Mouse (Mus musculus) hindbrain, embryonic 16.5 days (tissue): ENCODE data around the gene Polrmt. TPM values are rescaled to one million over a fixed set of nuclear protein-coding genes. Genes with fewer than 3 reads are reported as not detected.

Source experiments
- ATAC-seq: fragments of 200-750 bp; cut with Nextera tagmentation; 2 replicates; pipeline ENCODE4 v1.8.0; 2017; ENCODE audit warnings: moderate TSS enrichment, moderate library complexity
- H3K27ac ChIP-seq: fragments of 300-500 bp; sonication (generic); 2 replicates; pipeline ENCODE4 v1.5.1; 2014; ENCODE audit warnings: low read depth, mild to moderate bottlenecking, control low read depth, low read length, moderate library complexity
- H3K27me3 ChIP-seq: fragments of 300-500 bp; sonication (generic); replicated peaks from 2 replicates; pipeline ENCODE4 v1.6.1; 2014; ENCODE audit warnings: low read length; ENCODE audit not compliant: control insufficient read depth, insufficient read depth
- H3K36me3 ChIP-seq: fragments of 300-500 bp; sonication (generic); 2 replicates; pipeline ENCODE4 v1.6.1; 2014; ENCODE audit warnings: mild to moderate bottlenecking, low read length, moderate library complexity, mixed read lengths; ENCODE audit not compliant: control insufficient read depth, insufficient read depth
- H3K4me1 ChIP-seq: fragments of 300-500 bp; sonication (generic); 2 replicates; pipeline ENCODE4 v1.6.1; 2014; ENCODE audit warnings: low read depth, low read length; ENCODE audit not compliant: control insufficient read depth, insufficient read depth
- H3K4me2 ChIP-seq: fragments of 300-500 bp; sonication (generic); 2 replicates; pipeline ENCODE4 v1.6.1; 2014; ENCODE audit warnings: mild to moderate bottlenecking, low read length, control low read depth, moderate library complexity
- H3K4me3 ChIP-seq: fragments of 300-500 bp; sonication (generic); 2 replicates; pipeline ENCODE4 v1.5.1; 2014; ENCODE audit warnings: mild to moderate bottlenecking, low read length, control low read depth, moderate library complexity
- H3K9ac ChIP-seq: fragments of 300-500 bp; sonication (generic); 2 replicates; pipeline ENCODE4 v1.6.1; 2014; ENCODE audit warnings: low read depth, mild to moderate bottlenecking, control low read depth, low read length, moderate library complexity
- H3K9me3 ChIP-seq: fragments of 300-500 bp; sonication (generic); 2 replicates; pipeline ENCODE4 v1.6.1; 2014; ENCODE audit warnings: mild to moderate bottlenecking, low read length, moderate library complexity; ENCODE audit not compliant: control insufficient read depth
- WGBS: fragments of 180-500 bp; shearing (Covaris S2); extraction: QIAGEN DNeasy Blood & Tissue Kit; methylation state at CpG from one replicate; pipeline ENCODE4 v1.1.7; 2014; 5-methylcytosine and 5-hydroxymethylcytosine counted together
- polyA plus RNA-seq: library from polyadenylated mRNA; unstranded; fragments of >200 nt; fragmentation: Nextera tagmentation; extraction: Ambion mirVana; gene quantifications from 2 replicates; pipeline ENCODE4 v1.2.1, GENCODE M21; 2015

Gene Polrmt
- polyA plus RNA-seq, 1 experiment from 2014 or later: 37.1 TPM

GRCm38 (mm10) chr10:79754856-79755516 lies 8.6 kb upstream of the Polrmt start, which contains the start of gene Fgf22:
Fgf22 (plus strand) TSS chr10:79755076.
- ATAC-seq: peak; percentile 84
- Histone ChIP-seq H3K36me3 (peaks cover 30% of the 10 kb centered on the region), H3K27ac (no peak within 1 kb of the TSS), H3K4me3 (peak within 1 kb of the TSS; percentile 52), H3K9me3 (no peaks in the 10 kb centered on the region), H3K4me1 (peaks cover 10% of the 10 kb centered on the region), H3K4me2 (peak within 1 kb of the TSS; percentile 88), H3K27me3 (no peaks in the 10 kb centered on the region), H3K9ac (peak within 1 kb of the TSS; percentile 65)
- 1% methylated on average over 29 of the region's 36 CpGs for WGBS

- Histone ChIP-seq H3K9me3 (no peaks in the 10 kb centered on the region), H3K4me3 (no peak overlapping the region), H3K4me2 (no peak overlapping the region), H3K36me3 (peaks cover 1% of the 10 kb centered on the region; the same call in 1 of the 2 replicates), H3K9ac (no peak overlapping the region), H3K27me3 (no peaks in the 10 kb centered on the region), H3K27ac (no peak overlapping the region), H3K4me1 (peaks cover 9% of the 10 kb centered on the region)
- 78% methylated on average over 6 of the region's 6 CpGs for WGBS
- ATAC-seq: no peak
Observed at GRCm38 (mm10) chr10:79748496-79748895, 2.1 kb upstream of the Polrmt start.

GRCm38 (mm10) chr10:79746774-79747151 lies 382 bp upstream of the Polrmt start:
- peaks cover 17% of the 10 kb centered on the region for H3K36me3 ChIP-seq
- no peaks in the 10 kb centered on the region for H3K27me3 ChIP-seq
- peaks cover 9% of the 10 kb centered on the region for H3K4me1 ChIP-seq
- WGBS: 26% methylated on average over 6 of the region's 6 CpGs
- peak overlapping the region; percentile 67 for H3K4me2 ChIP-seq
- H3K4me3 ChIP-seq: peak overlapping the region; percentile 30
- H3K9ac ChIP-seq: peak overlapping the region; percentile 48; the same call in 1 of the 2 replicates
- no peaks in the 10 kb centered on the region for H3K9me3 ChIP-seq
- H3K27ac ChIP-seq: no peak overlapping the region
- ATAC-seq: peak; percentile 61

- WGBS: 94% methylated on average over 3 of the region's 3 CpGs
- H3K4me1 ChIP-seq: peaks cover 9% of the 10 kb centered on the region
- H3K9ac ChIP-seq: no peak overlapping the region
- peak overlapping the region; percentile 67 for H3K4me2 ChIP-seq
- H3K36me3 ChIP-seq: peaks cover 30% of the 10 kb centered on the region
- no peaks in the 10 kb centered on the region for H3K27me3 ChIP-seq
- H3K4me3 ChIP-seq: peak overlapping the region; percentile 66; the same call in 1 of the 2 replicates
- H3K9me3 ChIP-seq: peaks cover 7% of the 10 kb centered on the region; the same call in 1 of the 2 replicates
- no peak overlapping the region for H3K27ac ChIP-seq
- ATAC-seq: no peak
Observed at GRCm38 (mm10) chr10:79745411-79745810, 970 bp downstream of the Polrmt start.

- H3K27ac ChIP-seq: no peak overlapping the region
- peaks cover 9% of the 10 kb centered on the region for H3K4me1 ChIP-seq
- peaks cover 46% of the 10 kb centered on the region for H3K36me3 ChIP-seq
- H3K27me3 ChIP-seq: no peaks in the 10 kb centered on the region
- 91% methylated on average over 15 of the region's 15 CpGs for WGBS
- no peak overlapping the region for H3K4me3 ChIP-seq
- ATAC-seq: no peak
- no peak overlapping the region for H3K9ac ChIP-seq
- no peak overlapping the region for H3K4me2 ChIP-seq
- peaks cover 23% of the 10 kb centered on the region for H3K9me3 ChIP-seq
Observed at GRCm38 (mm10) chr10:79743650-79744365, 2.6 kb downstream of the Polrmt start.

GRCm38 (mm10) chr10:79743161-79743560 lies 3.2 kb downstream of the Polrmt start:
- Histone ChIP-seq H3K27ac (no peak overlapping the region), H3K36me3 (peaks cover 53% of the 10 kb centered on the region)
- no peak for ATAC-seq

GRCm38 (mm10) chr10:79740863-79741262 lies 5.5 kb downstream of the Polrmt start:
- Histone ChIP-seq H3K4me2 (no peak overlapping the region), H3K4me1 (peaks cover 5% of the 10 kb centered on the region), H3K4me3 (no peak overlapping the region), H3K36me3 (peaks cover 75% of the 10 kb centered on the region), H3K9me3 (peaks cover 40% of the 10 kb centered on the region), H3K9ac (no peak overlapping the region), H3K27ac (no peak overlapping the region), H3K27me3 (peaks cover 2% of the 10 kb centered on the region; the same call in 1 of the 2 replicates)
- ATAC-seq: no peak
- WGBS: 50% methylated on average over 11 of the region's 11 CpGs

More at GRCm38 (mm10) chr10:79743161-79743560, 3.2 kb downstream of the Polrmt start:
- WGBS: 87% methylated on average over 11 of the region's 11 CpGs
- Histone ChIP-seq H3K9ac (no peak overlapping the region), H3K4me3 (no peak overlapping the region), H3K4me1 (peaks cover 9% of the 10 kb centered on the region), H3K4me2 (no peak overlapping the region), H3K27me3 (no peaks in the 10 kb centered on the region), H3K9me3 (peaks cover 29% of the 10 kb centered on the region)

- no peaks in the 10 kb centered on the region for H3K4me1 ChIP-seq
- ATAC-seq: no peak
- no peak overlapping the region for H3K4me3 ChIP-seq
- no peak overlapping the region for H3K9ac ChIP-seq
- H3K9me3 ChIP-seq: peaks cover 44% of the 10 kb centered on the region
- H3K4me2 ChIP-seq: no peak overlapping the region
- peaks cover 91% of the 10 kb centered on the region for H3K36me3 ChIP-seq
- WGBS: 97% methylated on average over 28 of the region's 28 CpGs
- peaks cover 2% of the 10 kb centered on the region; the same call in 1 of the 2 replicates for H3K27me3 ChIP-seq
- no peak overlapping the region for H3K27ac ChIP-seq
Observed at GRCm38 (mm10) chr10:79739234-79739633, 7.1 kb downstream of the Polrmt start.

GRCm38 (mm10) chr10:79738259-79738658 lies 8.1 kb downstream of the Polrmt start:
- Histone ChIP-seq H3K9me3 (peaks cover 44% of the 10 kb centered on the region), H3K4me2 (no peak overlapping the region), H3K27ac (no peak overlapping the region), H3K4me3 (no peak overlapping the region), H3K27me3 (peaks cover 2% of the 10 kb centered on the region; the same call in 1 of the 2 replicates), H3K9ac (no peak overlapping the region), H3K4me1 (no peaks in the 10 kb centered on the region), H3K36me3 (peaks cover 93% of the 10 kb centered on the region)
- 86% methylated on average over 10 of the region's 10 CpGs for WGBS
- no peak for ATAC-seq
